Mouse (Mus musculus): Measurements from ENCODE around the gene Ccr1l1.

DNA sequence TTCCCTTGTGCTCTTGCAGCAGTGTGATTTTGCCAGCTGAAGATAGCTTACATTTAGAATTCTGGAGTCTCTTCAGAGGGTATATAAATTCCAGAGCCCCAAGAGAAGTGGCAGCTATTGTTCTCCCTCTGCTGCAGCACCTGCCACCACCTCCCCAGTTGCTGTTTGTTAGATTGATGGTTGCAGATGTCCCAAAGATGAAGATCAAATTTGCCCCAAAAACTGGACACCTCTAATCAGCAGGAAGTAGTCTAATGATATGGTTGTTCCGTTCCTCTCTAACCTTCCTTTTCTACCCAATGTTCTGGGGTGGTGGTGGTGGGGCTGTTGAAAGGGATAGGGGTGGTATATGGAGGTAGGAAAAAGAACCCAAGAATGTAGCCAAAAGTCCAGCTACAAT lies 4.5 kb upstream of the Ccr1l1 start:
- TF ChIP-seq USF1 (IDR thresholded peaks at IDR 0.05; ENCODE audit: low read depth) = no peak
- TF ChIP-seq TCF12 (IDR thresholded peaks at IDR 0.05; ENCODE audit: insufficient read depth, poor library complexity, severe bottlenecking) = no peak
- no peak for TF ChIP-seq MAX (IDR thresholded peaks at IDR 0.05; ENCODE audit: low read depth)
- TF ChIP-seq POLR2AphosphoS2 (IDR thresholded peaks at IDR 0.05; ENCODE audit: insufficient read length, low read depth) = no peak
